Mouse (Mus musculus) heart, adult 2 months (tissue): ENCODE measurements around the gene Hacl1. TPM values are rescaled to one million over a fixed set of nuclear protein-coding genes. Genes with fewer than 3 reads are reported as not detected.
A peak's percentile ranks its signal among the peaks of the same experiment; 100 is the strongest.

Source experiments
- DNase-seq, 2 experiments: peaks; one replicate each; pipeline ENCODE4 v3.0.0; 2021
- H3K27ac ChIP-seq: fragments of 200-600 bp; 2 replicates; pipeline ENCODE4 v1.8.1; 2022
- H3K27me3 ChIP-seq: fragments of 200-500 bp; 2 replicates; pipeline ENCODE4 v1.6.1; 2012; ENCODE audit warnings: mild to moderate bottlenecking, low read length, inconsistent platforms, mixed read lengths; ENCODE audit not compliant: control insufficient read depth, insufficient read depth
- H3K36me3 ChIP-seq: fragments of 200-500 bp; 2 replicates; pipeline ENCODE4 v1.6.1; 2012; ENCODE audit warnings: low read length, inconsistent platforms; ENCODE audit not compliant: control insufficient read depth, insufficient read depth
- H3K4me1 ChIP-seq: fragments of 200-500 bp; 2 replicates; pipeline ENCODE4 v1.6.1; 2011; ENCODE audit warnings: low read length; ENCODE audit not compliant: control insufficient read depth, insufficient read depth
- H3K4me3 ChIP-seq: fragments of 200-600 bp; 2 replicates; pipeline ENCODE4 v1.8.1; 2022
- H3K79me2 ChIP-seq: fragments of 200-500 bp; replicated peaks from 2 replicates; pipeline ENCODE4 v1.6.1; 2012; ENCODE audit warnings: mild to moderate bottlenecking, inconsistent platforms, low read length, moderate library complexity, mixed read lengths; ENCODE audit not compliant: control insufficient read depth, insufficient read depth
- H3K9ac ChIP-seq: fragments of 200-500 bp; 2 replicates; pipeline ENCODE4 v1.6.1; 2012; ENCODE audit warnings: low read depth, mild to moderate bottlenecking, control low read depth, inconsistent platforms, low read length, mixed read lengths
- CTCF ChIP-seq: fragments of 200-600 bp; IDR thresholded peaks from 2 replicates; pipeline ENCODE4 v1.8.1; 2022; ENCODE audit warnings: antibody characterized with exemption, mild to moderate bottlenecking, moderate library complexity
- EP300 ChIP-seq: fragments of 200-500 bp; IDR thresholded peaks from 2 replicates; pipeline ENCODE4 v1.6.1; 2011; ENCODE audit warnings: low read depth, low read length, control low read depth; ENCODE audit not compliant: insufficient read depth
- POLR2A ChIP-seq: fragments of 200-500 bp; IDR thresholded peaks from 2 replicates; pipeline ENCODE4 v1.6.1; 2011; ENCODE audit warnings: mild to moderate bottlenecking, low read depth, low read length, control low read depth; ENCODE audit not compliant: insufficient read depth
- WGBS: fragments of 180-500 bp; shearing (Covaris S2); methylation state at CpG from one replicate; pipeline ENCODE4 v1.1.7; 2018; 5-methylcytosine and 5-hydroxymethylcytosine counted together
- intact Hi-C: fragments of 180-260 bp; cut with DNase I; formaldehyde crosslinking; loops from one replicate; pipeline ENCODE4 v1.15.1; 2025
- polyA plus RNA-seq: library from polyadenylated mRNA; depleted of rRNA; stranded (reverse); fragments of >200 nt; gene quantifications from 2 replicates; pipeline ENCODE4 v1.2.3, GENCODE M21; 2012
- total RNA-seq, 2 experiments: library from RNA; stranded (reverse); gene quantifications; 2 replicates each; pipeline ENCODE4 v1.2.3; 2021

Gene Hacl1
- total and polyA plus RNA-seq, 3 experiments = 8.2 to 11.2 (median 10.1) TPM

DNA sequence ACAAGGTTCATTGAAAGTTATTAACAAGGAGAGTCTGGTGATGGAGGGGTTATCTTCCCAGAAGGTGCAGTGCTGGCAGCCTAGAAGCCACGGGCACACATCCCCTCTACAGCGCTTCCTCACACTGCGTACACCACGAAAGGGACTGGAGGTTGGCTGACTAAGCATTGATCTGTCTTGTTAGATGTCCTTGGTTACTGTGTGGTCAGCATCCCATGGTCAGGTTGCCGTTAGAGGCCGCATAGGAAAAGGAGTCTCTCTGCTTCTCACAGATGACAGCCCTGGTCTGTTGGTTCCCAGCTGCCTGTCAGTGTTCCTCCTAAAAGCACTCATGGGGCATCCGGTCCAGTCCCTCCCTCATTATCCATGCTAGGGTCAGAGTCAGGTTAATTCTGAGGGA, 10.1 kb upstream of the Hacl1 start:
- WGBS = 66% methylated on average over 7 of the region's 7 CpGs
- peak in 1 of 2 experiments; percentile 15 for DNase-seq
- TF ChIP-seq POLR2A (no peak), CTCF (no peak), EP300 (no peak)
- Histone ChIP-seq H3K27me3 (no peaks in the 10 kb centered on the region), H3K27ac (no peak overlapping the region), H3K9ac (no peak overlapping the region), H3K4me3 (no peak overlapping the region), H3K36me3 (no peaks in the 10 kb centered on the region), H3K79me2 (no peaks in the 10 kb centered on the region), H3K4me1 (no peaks in the 10 kb centered on the region; the same call in 1 of the 2 replicates)
- intact Hi-C loops = loop anchor here (10.0 kb wide), 1 partner anchor 544 kb away; no protein-coding TSS in a partner anchor

DNA sequence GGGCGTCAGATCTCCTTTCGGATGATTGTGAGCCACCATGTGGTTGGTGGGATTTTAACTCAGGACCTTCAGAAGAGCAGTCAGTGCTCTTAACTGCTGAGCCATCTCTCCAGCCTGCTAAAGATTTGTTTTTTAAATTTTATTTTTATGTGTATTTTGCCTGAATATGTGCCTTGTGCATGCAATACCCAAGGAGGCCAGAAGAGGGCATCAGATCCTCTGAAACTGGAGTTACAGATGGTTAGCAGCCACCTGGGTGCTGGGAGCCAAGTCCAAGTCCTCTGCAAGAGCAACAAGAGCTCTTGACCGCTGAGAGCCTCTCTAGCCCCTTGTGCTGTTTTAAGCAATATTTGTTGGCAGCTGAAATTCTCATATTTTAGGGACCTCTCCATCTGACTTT, 9.3 kb upstream of the Hacl1 start:
- 96% methylated on average over 3 of the region's 3 CpGs for WGBS
- Histone ChIP-seq H3K4me3 (no peak overlapping the region), H3K4me1 (no peaks in the 10 kb centered on the region; the same call in 1 of the 2 replicates), H3K9ac (no peak overlapping the region), H3K36me3 (no peaks in the 10 kb centered on the region), H3K27me3 (no peaks in the 10 kb centered on the region), H3K27ac (no peak overlapping the region), H3K79me2 (0 out of 2 replicates have a peak, but pooled peaks cover 2% of the 10 kb centered on the region)
- intact Hi-C loops = loop anchor here (10.0 kb wide), 1 partner anchor 544 kb away; no protein-coding TSS in a partner anchor
- TF ChIP-seq POLR2A (no peak), CTCF (peak; percentile 49), EP300 (no peak)
- DNase-seq = peak in 1 of 2 experiments; percentile 9

DNA sequence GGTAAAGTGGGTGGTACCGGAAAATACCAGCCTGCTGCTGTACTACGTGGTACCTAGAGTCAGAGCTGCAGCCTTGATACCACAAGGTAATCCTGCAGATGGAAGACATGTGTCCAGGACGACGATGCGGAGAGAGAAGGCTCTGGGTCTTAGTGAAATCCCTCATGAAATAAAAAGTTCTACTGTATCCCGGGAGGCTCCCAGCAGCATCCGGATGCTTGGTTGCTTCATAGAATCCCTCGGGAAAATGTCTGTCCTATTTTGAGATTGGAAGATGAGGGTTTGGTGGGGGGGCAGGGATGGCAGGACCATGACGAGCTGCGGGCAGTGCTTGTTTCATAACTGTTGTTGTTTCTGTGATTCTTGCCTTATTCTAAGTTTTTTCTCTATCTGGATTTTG, 6.9 kb upstream of the Hacl1 start:
- no peaks in the 10 kb centered on the region for H3K36me3 ChIP-seq
- no peak overlapping the region for H3K9ac ChIP-seq
- peak in 1 of 2 experiments; percentile 18 for DNase-seq
- no peak overlapping the region for H3K4me3 ChIP-seq
- no peak overlapping the region; the same call in 1 of the 2 replicates for H3K27ac ChIP-seq
- H3K79me2 ChIP-seq = 0 out of 2 replicates have a peak, but pooled peaks cover 2% of the 10 kb centered on the region
- intact Hi-C loops = no loop called here
- TF ChIP-seq EP300 (no peak), CTCF (no peak), POLR2A (no peak)
- H3K4me1 ChIP-seq = no peaks in the 10 kb centered on the region; the same call in 1 of the 2 replicates
- 74% methylated on average over 10 of the region's 10 CpGs for WGBS
- H3K27me3 ChIP-seq = no peaks in the 10 kb centered on the region

DNA sequence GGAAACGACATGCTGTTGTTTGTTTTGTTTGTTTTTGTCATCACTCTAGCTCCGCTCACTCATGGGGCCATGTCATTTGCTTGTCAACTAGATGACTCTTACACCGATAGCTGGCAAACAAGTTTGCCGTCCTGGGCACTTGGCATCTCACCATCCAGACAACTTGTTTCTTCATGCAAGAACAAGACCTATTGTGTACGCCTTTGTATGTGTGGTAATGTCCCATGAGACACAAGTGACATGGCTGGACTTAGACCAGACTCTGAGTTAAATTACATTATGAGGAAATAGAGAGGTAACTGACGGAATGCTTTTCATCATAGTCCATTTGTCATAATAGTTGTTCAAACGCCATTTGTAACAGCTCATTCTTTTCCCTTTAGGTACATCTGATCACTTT, 4.8 kb upstream of the Hacl1 start:
- no peak overlapping the region for H3K27ac ChIP-seq
- H3K36me3 ChIP-seq = no peaks in the 10 kb centered on the region
- H3K4me3 ChIP-seq = no peak overlapping the region
- H3K4me1 ChIP-seq = no peaks in the 10 kb centered on the region
- WGBS = 87% methylated on average over 7 of the region's 7 CpGs
- 0 out of 2 replicates have a peak, but pooled peaks cover 2% of the 10 kb centered on the region for H3K79me2 ChIP-seq
- no peaks in the 10 kb centered on the region for H3K27me3 ChIP-seq
- H3K9ac ChIP-seq = no peak overlapping the region
- DNase-seq = no peak
- intact Hi-C loops = no loop called here
- no peak for TF ChIP-seq CTCF
- TF ChIP-seq POLR2A = no peak
- TF ChIP-seq EP300 = no peak

DNA sequence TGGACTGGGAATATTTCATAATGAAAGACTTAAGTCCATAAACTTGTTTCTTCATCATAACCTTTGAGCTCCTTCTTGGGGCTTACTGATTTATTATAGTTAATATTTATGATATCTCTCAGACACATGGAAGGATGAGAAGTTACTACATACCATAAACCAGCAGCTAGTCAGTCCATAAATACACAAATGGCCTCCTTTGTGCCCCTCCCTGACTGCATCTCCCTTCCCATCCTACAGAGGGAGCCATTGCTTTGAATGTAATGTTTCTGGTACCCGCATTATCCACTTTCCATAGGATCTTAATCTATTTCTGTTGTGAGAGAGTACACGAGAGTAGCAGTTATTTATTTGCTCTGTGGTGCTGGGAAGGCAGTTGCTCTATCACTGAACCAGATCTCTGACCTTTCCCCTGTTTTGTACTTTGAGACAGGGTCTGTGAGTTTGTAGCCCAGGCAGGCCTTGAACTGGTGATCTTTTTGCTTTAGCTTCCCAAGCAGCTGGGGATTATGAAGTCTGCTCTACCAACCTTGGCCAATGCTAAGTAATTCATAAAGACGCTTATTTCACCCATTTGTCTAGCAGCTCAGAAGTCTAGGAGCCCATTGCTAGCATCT, 4.0 kb upstream of the Hacl1 start:
- no peak overlapping the region for H3K9ac ChIP-seq
- H3K27ac ChIP-seq = no peak overlapping the region
- H3K27me3 ChIP-seq = no peaks in the 10 kb centered on the region
- H3K4me1 ChIP-seq = peaks cover 1% of the 10 kb centered on the region; the same call in 1 of the 2 replicates
- no peak for DNase-seq
- intact Hi-C loops = loop anchor here (5.0 kb wide), 2 partner anchors 442 to 827 kb away; partner anchors contain the start of genes Dph3 and Oxnad1
- no peaks in the 10 kb centered on the region for H3K36me3 ChIP-seq
- TF ChIP-seq EP300 = no peak
- peak; percentile 70 for TF ChIP-seq CTCF
- TF ChIP-seq POLR2A = no peak
- 0 out of 2 replicates have a peak, but pooled peaks cover 2% of the 10 kb centered on the region for H3K79me2 ChIP-seq
- H3K4me3 ChIP-seq = no peak overlapping the region
- WGBS = 75% methylated on average over 3 of the region's 3 CpGs
